Mouse (Mus musculus) limb, embryonic 14.5 days (tissue): ENCODE results near the gene Slc8a2. TPM values are rescaled to one million over a fixed set of nuclear protein-coding genes. Genes with fewer than 3 reads are reported as not detected.
A peak's percentile ranks its signal among the peaks of the same experiment; 100 is the strongest.

ENCODE experiments used
- ATAC-seq: fragments of 200-750 bp; cut with Nextera tagmentation; 2 replicates; pipeline ENCODE4 v1.8.0; 2017; ENCODE audit warnings: low read depth, moderate number of reproducible peaks, moderate TSS enrichment; ENCODE audit not compliant: low FRiP score
- DNase-seq: peaks from one replicate; pipeline ENCODE4 v3.0.0-alpha.2; 2015; ENCODE audit warnings: low spot score
- H3K27ac ChIP-seq: fragments of 300-500 bp; sonication (generic); replicated peaks from 2 replicates; pipeline ENCODE4 v1.5.1; 2014; ENCODE audit warnings: low read depth, mild to moderate bottlenecking, low read length, moderate library complexity, mixed read lengths
- H3K27me3 ChIP-seq: fragments of 300-500 bp; sonication (generic); 2 replicates; pipeline ENCODE4 v1.6.1; 2014; ENCODE audit warnings: low read length, mixed read lengths; ENCODE audit not compliant: control insufficient read depth, insufficient read depth
- H3K36me3 ChIP-seq: fragments of 300-500 bp; sonication (generic); 2 replicates; pipeline ENCODE4 v1.6.1; 2014; ENCODE audit warnings: mild to moderate bottlenecking, low read length, moderate library complexity, mixed read lengths; ENCODE audit not compliant: control insufficient read depth, insufficient read depth
- H3K4me1 ChIP-seq: fragments of 300-500 bp; sonication (generic); 2 replicates; pipeline ENCODE4 v1.6.1; 2014; ENCODE audit warnings: antibody characterized with exemption, low read length, mixed read lengths; ENCODE audit not compliant: control insufficient read depth, insufficient read depth
- H3K4me2 ChIP-seq: fragments of 300-500 bp; sonication (generic); replicated peaks from 2 replicates; pipeline ENCODE4 v1.6.1; 2014; ENCODE audit warnings: low read depth, mild to moderate bottlenecking, low read length, moderate library complexity; ENCODE audit not compliant: severe bottlenecking
- H3K4me3 ChIP-seq: fragments of 300-500 bp; sonication (generic); replicated peaks from 2 replicates; pipeline ENCODE4 v1.5.1; 2014; ENCODE audit warnings: low read length
- H3K9ac ChIP-seq: fragments of 300-500 bp; sonication (generic); 2 replicates; pipeline ENCODE4 v1.6.1; 2014; ENCODE audit warnings: mild to moderate bottlenecking, low read depth, low read length, moderate library complexity; ENCODE audit not compliant: severe bottlenecking
- H3K9me3 ChIP-seq: fragments of 300-500 bp; sonication (generic); 2 replicates; pipeline ENCODE4 v1.6.1; 2016; ENCODE audit warnings: low read length; ENCODE audit not compliant: control insufficient read depth
- POLR2A ChIP-seq: fragments of 200-500 bp; IDR thresholded peaks from 2 replicates; pipeline ENCODE4 v1.8.0; 2012; ENCODE audit warnings: inconsistent platforms, mild to moderate bottlenecking, moderate library complexity, borderline replicate concordance; ENCODE audit not compliant: insufficient read depth, insufficient read length; ENCODE audit errors: extremely low read depth
- WGBS: fragments of 180-500 bp; shearing (Covaris S2); extraction: QIAGEN DNeasy Blood & Tissue Kit; methylation state at CpG from one replicate; pipeline ENCODE4 v1.1.7; 2014; 5-methylcytosine and 5-hydroxymethylcytosine counted together
- polyA plus RNA-seq, 2 experiments: library from polyadenylated mRNA; depleted of rRNA in 1 of 2; stranded (reverse) in 1 of 2; unstranded in 1 of 2; fragments of >200 nt; fragmentation: Nextera tagmentation in 1 of 2; extraction: Ambion mirVana in 1 of 2; gene quantifications; 2 replicates each; pipeline versions ENCODE4 v1.2.1 to v1.2.3; 2012 to 2014

Gene Slc8a2
- polyA plus RNA-seq, 2 experiments, result 0.28 to 7.3 TPM

GRCm38 (mm10) chr7:16111284-16112090 is 18.1 kb upstream of the Slc8a2 start:
- no peak overlapping the region for H3K4me3 ChIP-seq
- H3K9ac ChIP-seq, result no peak overlapping the region
- H3K27ac ChIP-seq, result no peak overlapping the region
- no peak for TF ChIP-seq POLR2A
- H3K27me3 ChIP-seq, result no peaks in the 10 kb centered on the region
- H3K4me2 ChIP-seq, result no peak overlapping the region
- H3K36me3 ChIP-seq, result peaks cover 95% of the 10 kb centered on the region
- no peaks in the 10 kb centered on the region for H3K4me1 ChIP-seq
- ATAC-seq (no peak), DNase-seq (no peak)
- 91% methylated on average over 7 of the region's 7 CpGs for WGBS
- H3K9me3 ChIP-seq, result no peaks in the 10 kb centered on the region

DNA sequence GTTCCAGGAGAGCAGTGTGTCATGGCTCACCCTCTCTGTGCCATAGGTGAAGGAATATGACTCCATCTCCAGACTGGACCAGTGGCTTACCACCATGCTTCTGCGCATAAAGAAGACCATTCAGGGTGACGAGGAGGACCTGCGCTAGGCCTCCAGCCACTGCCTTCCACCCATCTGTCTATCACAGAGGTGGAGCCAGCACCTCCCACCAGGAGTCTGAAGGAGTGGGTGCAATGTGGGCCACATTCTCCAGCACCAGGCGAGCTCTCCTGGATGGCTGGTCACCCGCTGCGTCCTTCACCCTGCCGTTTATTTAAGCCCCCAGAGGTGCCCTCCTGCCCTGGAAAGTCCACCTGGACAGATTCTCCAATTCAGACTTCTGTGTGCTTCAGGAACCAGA is 13.2 kb upstream of the Slc8a2 start:
- no peak overlapping the region for H3K4me3 ChIP-seq
- peaks cover 63% of the 10 kb centered on the region for H3K36me3 ChIP-seq
- H3K27me3 ChIP-seq, result no peaks in the 10 kb centered on the region
- peaks cover 4% of the 10 kb centered on the region for H3K4me1 ChIP-seq
- no peak overlapping the region for H3K9ac ChIP-seq
- 90% methylated on average over 7 of the region's 7 CpGs for WGBS
- H3K27ac ChIP-seq, result no peak overlapping the region
- no peak for TF ChIP-seq POLR2A
- H3K4me2 ChIP-seq, result no peak overlapping the region
- DNase-seq (no peak), ATAC-seq (no peak)
- no peaks in the 10 kb centered on the region for H3K9me3 ChIP-seq

DNA sequence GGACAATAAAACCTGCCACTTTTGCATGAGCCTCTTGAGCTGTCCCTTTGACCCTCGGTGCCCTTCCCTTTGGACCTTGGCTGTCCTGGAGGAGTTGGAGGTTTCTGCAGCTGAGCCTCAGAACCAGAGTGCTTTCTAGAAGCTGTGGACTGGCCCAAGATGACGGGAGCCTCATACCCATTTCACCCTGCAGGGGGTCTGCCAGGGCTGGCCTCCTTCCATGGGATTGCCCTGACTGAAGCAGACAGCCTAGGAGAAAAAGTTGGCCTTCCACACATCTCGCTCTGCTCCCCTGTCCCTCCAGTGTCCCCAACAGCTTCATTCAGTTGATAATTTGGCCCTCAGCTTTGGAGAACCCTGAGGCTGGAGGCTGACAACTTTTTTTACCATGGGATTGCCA is 12.5 kb upstream of the Slc8a2 start:
- H3K9me3 ChIP-seq, result no peaks in the 10 kb centered on the region
- no peak overlapping the region for H3K4me3 ChIP-seq
- ATAC-seq (no peak), DNase-seq (no peak)
- WGBS, result 75% methylated on average over 3 of the region's 3 CpGs
- no peak overlapping the region for H3K9ac ChIP-seq
- H3K36me3 ChIP-seq, result peaks cover 57% of the 10 kb centered on the region
- no peak overlapping the region for H3K27ac ChIP-seq
- no peaks in the 10 kb centered on the region for H3K27me3 ChIP-seq
- no peak overlapping the region for H3K4me2 ChIP-seq
- TF ChIP-seq POLR2A, result no peak
- H3K4me1 ChIP-seq, result peaks cover 4% of the 10 kb centered on the region

DNA sequence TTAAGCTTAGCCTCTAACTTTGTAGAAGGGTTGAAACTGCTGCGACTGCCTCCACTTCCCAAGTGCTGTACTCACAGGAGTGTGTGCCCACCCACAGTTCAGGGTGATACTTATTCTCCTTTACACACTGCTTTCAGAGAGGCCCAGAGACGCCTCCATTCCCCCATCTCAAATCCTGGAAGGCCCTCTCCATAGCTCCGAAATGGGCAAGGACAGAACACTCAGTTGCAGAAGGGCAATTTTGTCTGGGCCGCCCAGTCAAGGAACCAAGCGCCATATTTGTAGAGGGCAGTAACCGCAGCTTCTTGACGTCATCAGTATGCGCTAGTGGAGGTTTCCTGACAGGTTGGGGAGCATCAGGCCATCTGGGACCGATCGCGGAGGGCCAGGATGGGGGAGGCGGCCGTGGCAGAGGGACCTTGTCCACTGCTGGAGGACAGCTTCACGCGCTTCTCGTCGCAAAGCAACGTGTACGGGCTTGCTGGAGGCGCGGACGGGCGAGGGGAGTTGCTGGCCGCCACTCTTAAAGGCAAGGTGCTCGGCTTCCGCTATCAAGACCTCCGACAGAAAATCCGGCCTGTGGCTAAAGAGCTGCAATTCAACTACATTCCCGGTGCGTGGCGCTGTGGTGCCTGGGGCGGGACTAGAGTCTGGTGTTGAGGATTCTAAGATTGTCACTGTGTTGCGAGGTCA is 9.9 kb upstream of the Slc8a2 start, which contains the start of gene Kptn:
Gene Kptn, plus strand, starts transcription at position 327 of the 693 bp plus-strand sequence.
- under 1% methylated on average over 33 of the region's 33 CpGs for WGBS
- TF ChIP-seq POLR2A, result peak; percentile 8; the same call in 1 of the 2 replicates
- no peaks in the 10 kb centered on the region for H3K27me3 ChIP-seq

GRCm38 (mm10) chr7:16120262-16120600 is 9.4 kb upstream of the Slc8a2 start:
- Histone ChIP-seq H3K27ac (no peak overlapping the region), H3K36me3 (peaks cover 33% of the 10 kb centered on the region), H3K9ac (peak overlapping the region; percentile 67; the same call in 1 of the 2 replicates), H3K9me3 (no peaks in the 10 kb centered on the region), H3K4me3 (peak overlapping the region; percentile 57), H3K4me1 (peaks cover 4% of the 10 kb centered on the region), H3K27me3 (no peaks in the 10 kb centered on the region), H3K4me2 (peak overlapping the region; percentile 63)
- 50% methylated on average over 9 of the region's 9 CpGs for WGBS
- TF ChIP-seq POLR2A, result no peak
- no peak for ATAC-seq
- DNase-seq, result no peak

More for the DNA sequence above, 9.9 kb upstream of the Slc8a2 start, which contains the start of gene Kptn:
- DNase-seq (peak; percentile 95), ATAC-seq (peak; percentile 91)
- peak within 1 kb of the TSS; percentile 57 for H3K4me3 ChIP-seq
- peak within 1 kb of the TSS; percentile 67 for H3K9ac ChIP-seq
- H3K27ac ChIP-seq, result peak within 1 kb of the TSS; percentile 78
- peak within 1 kb of the TSS; percentile 63 for H3K4me2 ChIP-seq
- H3K36me3 ChIP-seq, result peaks cover 38% of the 10 kb centered on the region
- H3K4me1 ChIP-seq, result peaks cover 4% of the 10 kb centered on the region
- H3K9me3 ChIP-seq, result no peaks in the 10 kb centered on the region
